Mouse (Mus musculus): ENCODE measurements around the gene Mettl27.
"Not testable (repeated sequence)": the region's sequence is repeated elsewhere in the genome, so short reads cannot be mapped to it uniquely, and the experiment has no call there.

Mettl27 gene

DNA sequence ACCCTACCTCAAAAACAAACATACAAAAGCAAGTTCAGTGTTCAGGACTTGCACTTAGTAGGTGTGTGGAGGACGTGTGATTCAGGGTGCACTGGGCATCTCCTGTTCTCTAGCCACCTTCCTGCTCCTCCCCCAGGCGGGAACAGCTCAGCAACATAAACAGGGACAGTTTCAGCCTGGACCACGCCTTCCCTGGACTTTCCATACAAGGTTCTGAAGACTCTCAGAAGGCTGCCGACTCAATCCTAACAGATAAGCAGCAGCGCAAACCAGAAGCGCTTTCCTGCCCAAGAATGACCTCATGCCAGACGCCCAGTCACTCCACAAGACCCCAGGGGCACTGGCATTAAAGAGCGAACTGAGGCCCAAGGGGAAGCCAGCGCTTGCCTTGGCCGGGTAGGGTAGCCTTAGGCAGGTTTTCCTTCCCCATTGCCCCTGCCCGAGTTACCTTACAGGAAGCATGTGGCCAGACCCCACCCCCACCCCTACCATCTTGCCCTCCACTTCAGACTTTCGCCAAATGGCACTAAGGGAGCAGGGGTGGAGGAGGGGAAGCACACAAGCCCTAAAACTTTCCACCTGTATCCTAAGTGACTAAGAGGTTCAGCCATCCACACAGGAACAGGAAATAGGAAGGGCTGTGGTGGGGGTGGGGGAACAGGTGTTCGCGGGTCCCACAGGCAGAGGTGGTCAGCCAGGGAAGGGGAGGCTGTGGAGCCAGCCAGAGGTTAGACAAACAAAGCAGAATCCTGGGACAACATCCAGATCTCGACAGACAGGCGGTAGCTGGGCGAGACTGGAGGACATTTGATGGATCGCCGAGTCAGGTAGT, 19.1 kb downstream of the Mettl27 start:
- DNase-seq (ENCODE audit: low read depth, low spot score) = no peak

DNA sequence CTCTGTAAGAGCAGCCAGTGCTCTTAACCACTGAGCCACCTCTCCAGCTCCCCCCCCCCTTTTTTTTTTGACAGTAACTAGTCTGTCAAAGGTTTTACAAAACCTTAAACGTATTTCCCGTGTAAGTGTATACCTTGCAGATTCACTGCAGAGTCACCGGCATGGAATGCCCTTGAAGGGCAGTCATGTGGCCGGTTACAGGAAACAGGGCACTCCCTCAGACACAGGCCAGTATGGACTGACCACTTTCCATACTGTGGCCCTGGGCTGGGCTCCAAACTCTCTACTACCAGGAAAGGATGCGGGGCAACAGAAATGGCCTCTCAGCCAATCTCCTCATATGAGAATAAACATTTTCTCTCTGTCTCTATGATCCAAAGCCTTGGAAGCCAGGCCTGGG, 23.3 kb downstream of the Mettl27 start:
- no peak for DNase-seq (ENCODE audit: low read depth, low spot score)

DNA sequence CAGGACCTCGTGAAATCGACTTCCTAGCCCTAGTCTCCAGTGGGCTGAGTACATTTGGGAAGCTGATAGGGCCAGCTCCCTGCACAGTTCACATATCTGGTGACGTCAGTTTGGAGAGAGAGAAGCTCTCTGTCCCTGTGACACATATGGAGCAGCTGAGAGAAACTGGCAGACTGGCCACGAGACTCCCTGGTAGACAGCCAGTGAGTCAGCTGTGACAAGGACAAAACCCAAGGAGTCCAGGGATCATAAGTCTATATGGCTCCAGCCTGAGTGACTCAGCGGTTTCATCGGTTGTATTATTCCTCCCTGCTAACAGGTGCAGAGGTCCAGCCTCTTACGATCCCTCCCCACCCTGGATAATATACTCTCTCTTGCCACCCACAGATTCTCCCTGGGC, 26.9 kb downstream of the Mettl27 start:
- DNase-seq (ENCODE audit: low read depth, low spot score) = no peak

DNA sequence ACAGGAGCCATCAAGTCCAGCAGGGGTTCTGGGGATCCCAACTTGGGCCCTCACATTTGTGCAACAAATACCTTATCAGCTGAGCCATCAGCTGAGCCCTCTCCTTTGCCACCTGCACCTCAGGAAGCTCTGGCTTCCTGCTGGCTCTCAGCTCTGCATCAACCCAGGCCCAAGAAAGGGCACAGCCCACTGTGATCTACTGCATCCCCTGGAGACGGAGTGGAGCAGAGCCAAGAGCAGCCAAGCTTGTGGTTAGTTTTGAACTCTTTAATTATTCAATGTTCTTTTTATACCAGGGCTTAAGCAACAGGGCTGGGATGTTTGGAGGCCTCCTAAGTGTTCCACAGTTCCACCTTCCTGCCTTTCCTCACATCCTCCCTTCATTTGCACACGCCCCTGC, 28.3 kb downstream of the Mettl27 start:
- no peak for DNase-seq (ENCODE audit: low read depth, low spot score)

DNA sequence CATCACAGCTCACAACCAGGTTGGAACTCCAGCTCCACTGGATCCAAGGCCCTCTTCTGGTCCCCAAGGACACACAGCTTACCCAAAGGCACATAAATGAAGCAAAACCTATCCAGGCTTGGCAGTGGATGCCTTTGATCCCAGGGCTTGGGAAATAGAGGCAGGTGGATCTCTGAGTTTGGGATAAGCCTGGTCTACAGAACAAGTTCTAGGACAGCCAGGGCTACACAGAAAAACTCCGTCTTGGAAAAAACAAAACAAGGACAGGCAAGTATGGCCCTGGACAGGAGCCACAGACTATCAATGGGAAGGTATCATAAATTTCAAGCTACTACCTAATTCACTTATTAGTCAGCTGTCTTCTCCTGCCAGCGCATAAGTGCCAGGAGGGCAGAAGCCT, 29.4 kb downstream of the Mettl27 start:
- DNase-seq (ENCODE audit: low read depth, low spot score) = no peak

DNA sequence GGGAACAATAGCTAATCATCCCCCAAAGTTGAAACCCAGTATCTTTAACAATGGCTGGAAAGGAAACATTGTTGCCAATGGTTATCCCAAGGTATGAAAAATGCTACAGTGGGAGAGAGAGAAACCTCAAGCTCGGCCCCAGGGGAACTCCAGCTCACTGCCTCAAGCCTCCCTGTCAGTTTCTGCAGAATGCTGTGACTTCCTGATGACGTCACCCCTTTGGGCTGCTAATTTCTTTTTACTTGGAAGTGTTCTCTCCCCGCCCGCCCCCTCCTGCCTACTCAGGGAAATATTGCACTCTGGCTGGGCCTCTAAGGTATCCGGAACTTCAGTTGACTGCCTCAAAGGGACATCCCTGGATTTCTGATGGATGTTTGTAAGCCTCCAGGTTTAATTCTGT, 31.4 kb downstream of the Mettl27 start:
- DNase-seq (ENCODE audit: low read depth, low spot score) = no peak

DNA sequence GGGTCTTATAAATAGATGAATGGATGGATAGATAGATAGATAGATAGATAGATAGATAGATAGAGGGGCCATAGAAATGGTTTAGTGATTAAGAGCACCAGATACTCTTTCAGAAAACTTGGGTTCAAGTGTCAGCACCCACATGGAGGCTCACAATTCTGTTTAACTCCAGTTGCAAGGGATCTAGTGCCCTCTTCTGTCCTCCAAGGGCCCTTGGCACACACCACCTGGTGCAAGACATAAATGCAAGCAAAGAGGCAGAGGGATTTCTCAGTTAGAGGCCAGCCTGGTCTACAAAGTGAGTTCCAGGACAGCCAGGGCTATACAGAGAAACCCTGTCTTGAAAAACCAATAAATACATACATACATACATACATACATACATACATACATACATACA, 32.5 kb downstream of the Mettl27 start:
- DNase-seq (ENCODE audit: low read depth, low spot score) = not testable (repeated sequence)

DNA sequence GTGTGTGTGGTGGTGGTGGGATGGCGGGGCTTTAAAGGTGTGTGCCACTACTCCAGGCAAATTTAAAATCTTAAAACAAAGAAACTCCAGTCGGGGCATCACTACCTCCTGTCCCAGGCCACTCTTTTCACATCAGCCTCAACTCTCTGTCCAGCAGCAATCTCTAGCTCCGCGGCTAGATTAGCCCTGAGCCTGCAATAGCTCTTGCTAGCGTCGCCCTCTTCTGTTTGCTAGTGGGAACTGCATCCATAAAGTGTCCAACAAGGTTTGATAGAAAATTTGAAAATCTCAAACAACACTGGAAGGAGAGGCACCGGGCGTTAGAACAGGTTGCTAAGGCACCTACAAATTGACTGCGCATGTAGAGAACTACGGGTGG, 33.3 kb downstream of the Mettl27 start:
- DNase-seq (ENCODE audit: low read depth, low spot score) = no peak

DNA sequence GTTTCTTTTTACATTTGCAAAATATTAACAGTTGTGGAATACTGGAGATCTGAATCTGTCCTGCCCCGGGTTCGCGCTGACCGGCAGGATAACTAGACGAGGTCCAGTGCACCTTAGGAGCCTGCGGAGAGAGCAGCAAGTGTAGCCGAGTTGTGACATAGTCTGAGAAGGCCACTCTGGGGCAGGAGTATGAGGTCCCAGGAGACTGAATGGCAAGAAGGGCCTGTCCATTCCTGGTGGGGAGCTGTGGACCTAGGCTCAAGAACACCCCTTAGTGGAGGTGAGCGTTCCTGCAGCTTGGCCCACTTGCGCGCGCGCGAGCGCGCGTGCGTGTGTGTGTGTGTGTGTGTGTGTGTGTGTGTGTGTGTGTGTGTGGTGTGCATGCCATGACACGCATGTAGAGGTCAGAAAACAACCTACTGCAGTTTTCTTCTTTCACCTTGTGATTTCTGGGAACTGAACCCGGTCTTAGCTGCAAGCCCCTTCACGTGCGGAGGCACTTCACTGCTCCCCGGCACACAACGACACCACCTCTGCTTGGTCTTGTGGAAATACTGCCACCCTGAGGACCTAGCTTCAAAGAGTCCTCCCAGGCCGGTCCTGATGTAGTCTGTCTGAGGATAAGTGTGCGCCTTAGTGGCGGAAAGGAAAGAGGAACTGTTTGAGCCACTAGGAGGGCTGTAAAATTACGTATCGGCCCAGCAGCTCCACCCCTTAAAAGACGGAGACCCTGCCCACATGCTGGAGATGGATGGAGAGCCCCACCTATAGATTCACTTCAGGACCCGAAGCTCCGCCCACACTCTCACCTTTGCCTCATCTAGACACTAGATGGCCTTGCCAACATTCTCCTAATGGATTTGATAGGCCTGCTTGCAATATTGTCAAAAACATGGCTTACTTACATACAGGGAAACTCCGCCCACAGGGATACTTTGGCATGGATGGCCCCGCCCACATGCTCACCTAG, 34.0 kb downstream of the Mettl27 start:
- DNase-seq (ENCODE audit: low read depth, low spot score) = no peak

DNA sequence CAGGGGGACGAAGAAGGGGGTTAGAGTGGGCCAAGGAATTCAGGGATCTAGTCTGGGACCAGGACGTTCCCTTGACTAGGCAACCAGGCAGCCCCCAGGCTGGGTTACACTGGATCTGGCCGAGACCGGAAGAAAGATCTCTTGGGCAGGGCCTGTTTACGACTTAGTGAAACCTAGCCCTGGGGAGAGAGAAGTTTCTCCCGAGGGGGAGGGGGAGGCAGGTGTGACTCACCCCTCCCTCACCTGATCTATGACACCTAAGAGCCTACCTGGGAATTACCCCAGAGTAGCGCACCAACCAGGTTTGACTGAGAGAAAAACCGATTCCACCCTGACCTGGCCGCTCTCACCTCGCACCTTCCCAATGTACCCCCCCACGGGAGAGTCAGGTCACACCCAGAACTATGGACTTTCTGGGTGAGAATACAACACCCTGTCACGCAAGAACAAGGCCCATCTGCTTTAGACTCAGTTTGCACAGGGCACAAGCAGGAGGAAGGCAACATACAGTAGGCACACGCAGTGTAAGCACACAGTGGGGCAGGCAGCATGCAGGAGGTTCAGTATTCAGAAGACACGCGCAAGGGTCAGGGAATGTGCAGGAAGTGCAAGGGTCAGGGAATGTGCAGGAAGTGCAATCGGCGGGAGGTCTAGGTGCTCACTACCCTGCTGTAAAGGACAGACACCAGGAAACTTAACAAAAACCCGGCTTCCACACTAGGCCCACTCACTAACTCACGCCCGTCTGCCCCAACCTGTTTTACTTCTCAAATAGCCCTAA, 35.2 kb downstream of the Mettl27 start:
- DNase-seq (ENCODE audit: low read depth, low spot score) = no peak

DNA sequence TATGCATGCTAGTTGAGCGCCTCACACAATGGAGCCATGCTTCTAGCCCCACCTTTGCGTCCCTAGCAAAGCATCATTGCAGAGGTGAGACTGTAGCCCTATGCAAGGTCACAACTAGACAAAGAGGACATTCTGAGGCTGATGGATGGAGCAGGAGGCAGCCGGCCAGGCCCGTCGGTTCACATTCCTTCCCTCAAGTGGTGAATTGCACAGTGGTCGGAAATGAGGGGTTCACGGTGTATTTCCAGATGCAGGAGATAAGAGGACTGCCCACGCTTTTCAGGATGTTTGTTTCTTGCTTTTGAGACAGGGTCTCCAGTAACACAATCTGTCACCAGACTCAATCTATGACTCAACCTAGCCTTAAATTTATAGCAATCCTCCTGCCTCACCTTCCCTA, 38.5 kb downstream of the Mettl27 start:
- no peak for DNase-seq (ENCODE audit: low read depth, low spot score)

DNA sequence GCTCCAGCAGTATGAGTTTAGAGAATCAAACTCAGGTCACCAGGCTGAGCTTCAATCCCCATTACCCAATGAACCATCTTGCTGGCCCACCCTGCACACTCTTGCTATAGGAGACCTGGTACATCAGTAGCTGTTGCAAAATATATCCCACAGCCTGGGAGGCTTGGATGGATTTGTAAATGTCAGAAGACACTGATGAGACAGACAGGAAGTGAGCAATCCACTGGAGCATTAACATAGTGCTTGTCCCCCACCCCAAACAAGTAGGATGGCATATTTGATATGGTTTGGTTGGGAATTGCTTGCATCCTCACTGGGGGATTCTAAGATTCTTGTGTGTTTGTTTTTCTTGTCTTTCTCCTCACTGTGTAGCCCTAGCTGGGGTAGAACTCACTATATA, 40.9 kb downstream of the Mettl27 start:
- no peak for DNase-seq (ENCODE audit: low read depth, low spot score)

DNA sequence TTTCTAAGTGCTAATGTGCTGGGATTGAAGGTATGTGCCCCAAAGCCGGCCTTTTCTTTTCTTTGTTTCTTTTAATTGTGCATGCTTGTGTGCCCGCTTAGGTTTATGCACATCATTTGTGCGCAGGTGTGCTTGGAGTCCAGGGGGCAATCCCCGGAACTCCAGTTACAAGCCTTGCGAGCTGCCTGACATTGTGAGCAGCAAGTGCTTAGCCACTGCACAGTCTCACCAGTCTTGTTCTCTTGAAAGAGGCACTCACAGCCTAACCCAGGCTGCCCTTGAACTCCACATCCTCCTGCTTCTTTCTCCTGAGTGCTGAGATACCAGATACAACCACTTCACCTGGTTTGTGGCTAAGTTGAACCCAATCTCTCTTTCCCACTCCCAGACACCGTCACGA, 41.4 kb downstream of the Mettl27 start:
- DNase-seq (ENCODE audit: low read depth, low spot score) = no peak

DNA sequence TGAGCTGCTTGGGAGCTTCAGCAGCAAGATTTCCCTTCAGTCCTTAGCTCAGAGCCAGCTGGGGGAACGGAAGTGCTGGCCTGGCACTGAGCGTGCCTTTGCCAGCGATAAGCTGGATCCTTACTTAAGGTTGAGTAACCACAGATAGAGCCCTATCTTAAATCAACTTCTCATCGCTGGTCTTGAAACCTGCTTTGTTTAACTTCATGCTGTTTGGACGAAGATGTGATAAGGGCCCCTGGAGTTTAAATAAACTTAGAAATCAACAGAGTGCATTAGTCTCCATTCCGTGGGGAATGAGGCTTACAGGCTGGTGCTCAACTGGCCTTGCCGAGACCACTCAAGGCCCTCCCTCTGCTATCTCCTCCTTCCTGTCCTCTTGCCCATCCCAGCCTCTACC, 42.1 kb downstream of the Mettl27 start:
- no peak for DNase-seq (ENCODE audit: low read depth, low spot score)

DNA sequence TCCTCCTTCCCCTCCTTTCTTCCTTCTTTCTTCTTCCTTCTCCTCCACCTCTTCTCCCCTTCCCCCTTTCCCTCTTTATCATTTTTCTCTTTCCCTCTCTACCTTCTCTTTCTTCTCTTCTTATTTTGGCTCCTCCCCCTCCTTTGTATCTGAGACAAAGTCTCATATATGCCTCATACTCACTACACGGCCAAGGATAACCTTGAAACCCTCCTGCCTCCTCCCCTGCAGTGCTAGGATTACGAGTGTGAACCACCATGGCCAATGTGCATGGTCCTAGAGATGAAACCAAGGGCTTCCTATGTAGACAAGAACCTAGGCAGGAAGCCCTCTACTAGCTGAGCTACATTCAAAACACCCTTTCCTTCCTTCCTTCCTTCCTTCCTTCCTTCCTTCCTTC, 42.8 kb downstream of the Mettl27 start:
- DNase-seq (ENCODE audit: low read depth, low spot score) = no peak

DNA sequence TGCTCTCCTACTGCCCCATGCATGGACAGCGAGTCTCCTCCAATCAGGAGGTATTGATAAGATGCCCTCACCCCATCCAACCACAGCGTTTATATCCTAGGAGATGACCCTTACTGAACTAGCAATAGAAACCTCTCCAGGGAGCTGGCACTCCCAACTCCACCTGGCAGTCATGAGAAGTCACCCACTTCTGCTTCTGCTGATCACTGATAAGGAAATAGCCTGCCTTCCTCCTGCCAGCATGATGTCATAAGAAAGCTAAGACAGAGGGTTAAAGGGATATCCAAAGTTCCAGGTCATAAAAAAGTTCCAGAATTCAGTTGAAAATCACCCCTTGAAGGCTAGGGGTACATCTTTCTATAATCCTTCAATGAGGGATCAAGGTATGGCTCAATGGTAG, 44.0 kb downstream of the Mettl27 start:
- no peak for DNase-seq (ENCODE audit: low read depth, low spot score)

DNA sequence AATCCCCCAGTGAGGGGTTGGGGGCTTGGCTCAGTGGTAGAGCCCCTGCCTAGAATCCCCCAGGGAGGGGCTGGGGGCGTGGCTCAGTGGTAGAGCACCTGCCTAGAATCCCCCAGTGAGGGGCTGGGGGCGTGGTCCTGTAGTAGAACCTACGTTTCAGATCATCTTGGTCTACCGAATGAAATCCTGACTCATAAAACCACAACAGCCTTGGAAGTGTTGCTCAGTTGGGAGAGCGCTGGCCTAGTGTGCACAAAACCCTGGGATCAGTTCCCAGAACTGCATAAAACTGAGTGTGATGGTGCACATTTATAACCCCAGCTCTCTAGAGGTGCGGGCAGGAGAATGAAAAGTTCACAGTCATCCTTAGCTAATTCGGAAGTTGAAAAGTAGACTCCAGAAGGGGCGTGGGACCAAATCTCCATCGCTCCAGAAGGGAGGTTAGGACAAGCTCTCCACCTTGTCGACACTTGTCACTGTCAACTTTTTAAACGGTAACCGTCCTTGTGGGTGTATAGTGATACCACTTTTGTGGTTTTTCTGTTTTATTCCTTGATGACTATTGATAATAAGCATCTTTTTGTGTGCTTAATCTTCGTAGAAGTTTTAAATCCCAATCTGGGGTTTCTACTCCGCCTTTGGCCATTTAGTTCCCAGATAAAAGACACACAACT, 44.5 kb downstream of the Mettl27 start:
- DNase-seq (ENCODE audit: low read depth, low spot score) = no peak

DNA sequence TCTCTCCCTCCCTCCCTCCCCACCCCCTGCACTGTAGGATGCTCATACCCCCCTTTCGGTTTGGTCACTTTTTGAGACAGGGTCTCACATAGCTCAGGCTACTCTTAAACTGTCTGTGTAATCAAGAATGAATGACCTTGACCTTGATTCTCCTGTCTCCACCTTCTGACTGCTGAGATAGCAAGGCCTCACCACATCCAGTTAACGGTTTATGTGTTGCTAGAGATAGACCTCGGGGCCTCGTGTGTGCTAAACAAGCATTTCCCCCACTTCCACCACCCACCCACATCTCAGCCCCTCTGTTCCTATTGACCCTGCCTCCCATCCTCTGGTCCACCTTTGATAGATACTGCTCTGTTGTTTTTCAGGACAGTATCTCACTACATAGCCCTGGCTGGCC, 45.7 kb downstream of the Mettl27 start:
- no peak for DNase-seq (ENCODE audit: low read depth, low spot score)

DNA sequence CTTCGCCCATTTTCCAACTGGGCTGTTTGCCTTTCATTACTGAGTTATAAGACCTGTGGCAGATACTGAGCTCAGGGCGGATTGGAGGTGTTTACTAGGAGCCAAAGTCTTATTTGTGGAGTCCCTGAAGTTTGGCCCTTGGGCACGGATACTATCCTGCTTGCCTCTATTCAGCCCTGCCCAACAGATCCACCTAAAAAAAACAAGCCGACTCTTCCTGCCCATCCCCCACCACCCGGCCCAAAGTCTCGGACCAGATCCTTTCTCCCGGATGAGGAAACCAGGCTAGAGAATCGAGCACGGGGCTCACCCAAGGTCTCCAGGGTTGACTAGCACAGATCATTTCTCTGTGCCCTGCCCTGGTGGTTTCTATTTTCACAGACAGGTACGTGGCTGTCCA, 49.0 kb downstream of the Mettl27 start:
- DNase-seq (ENCODE audit: low read depth, low spot score) = no peak

DNA sequence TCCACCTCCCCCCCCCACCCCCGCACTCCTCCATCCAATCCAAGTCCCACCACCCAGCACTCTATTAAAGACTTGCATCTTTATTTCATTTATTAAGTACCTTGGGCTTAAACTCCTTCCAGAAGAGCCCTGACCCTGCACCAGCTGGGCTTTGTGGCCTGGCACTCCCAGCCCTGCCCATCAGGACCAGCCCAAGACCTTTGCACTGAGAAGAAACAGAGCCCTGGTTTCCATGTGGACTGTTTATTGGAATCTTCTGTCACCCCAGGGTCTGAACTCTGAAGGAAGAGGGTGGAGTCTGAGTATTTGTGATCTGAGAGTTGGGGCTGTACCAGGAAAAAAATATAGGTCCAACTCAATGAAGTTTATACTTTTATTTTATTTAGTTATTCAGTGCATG, 50.9 kb downstream of the Mettl27 start:
- no peak for DNase-seq (ENCODE audit: low read depth, low spot score)

DNA sequence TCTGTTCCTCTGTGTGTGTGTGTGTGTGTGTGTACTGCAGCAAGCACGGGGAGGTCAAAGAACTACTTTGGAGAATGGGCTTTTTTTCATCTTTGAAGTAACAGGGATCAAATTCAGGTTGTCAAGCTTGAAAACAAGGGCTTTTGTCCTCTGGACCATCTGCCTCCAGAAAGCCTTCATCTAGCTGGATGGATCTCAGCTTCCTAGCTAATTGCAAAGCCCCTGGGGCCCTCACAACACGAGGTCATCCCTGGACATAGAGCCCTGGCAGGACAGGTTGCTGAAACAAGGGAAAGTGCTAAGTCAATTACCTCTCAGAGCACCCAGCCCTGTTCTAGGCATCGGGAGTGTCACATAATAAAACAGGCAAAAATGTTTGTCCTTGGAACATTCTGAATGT, 51.6 kb downstream of the Mettl27 start:
- no peak for DNase-seq (ENCODE audit: low read depth, low spot score)

Measured in brain, embryonic 18.5 days (tissue).